Mouse (Mus musculus): ENCODE measurements around the gene Tmem128. TPM values are rescaled to one million over a fixed set of nuclear protein-coding genes. Genes with fewer than 3 reads are reported as not detected.

The Tmem128 gene
- polyA plus RNA-seq (2016; fragmentation: Nextera tagmentation; extraction: Ambion mirVana): 45.7 and 48.6 TPM in 2 replicates

DNA sequence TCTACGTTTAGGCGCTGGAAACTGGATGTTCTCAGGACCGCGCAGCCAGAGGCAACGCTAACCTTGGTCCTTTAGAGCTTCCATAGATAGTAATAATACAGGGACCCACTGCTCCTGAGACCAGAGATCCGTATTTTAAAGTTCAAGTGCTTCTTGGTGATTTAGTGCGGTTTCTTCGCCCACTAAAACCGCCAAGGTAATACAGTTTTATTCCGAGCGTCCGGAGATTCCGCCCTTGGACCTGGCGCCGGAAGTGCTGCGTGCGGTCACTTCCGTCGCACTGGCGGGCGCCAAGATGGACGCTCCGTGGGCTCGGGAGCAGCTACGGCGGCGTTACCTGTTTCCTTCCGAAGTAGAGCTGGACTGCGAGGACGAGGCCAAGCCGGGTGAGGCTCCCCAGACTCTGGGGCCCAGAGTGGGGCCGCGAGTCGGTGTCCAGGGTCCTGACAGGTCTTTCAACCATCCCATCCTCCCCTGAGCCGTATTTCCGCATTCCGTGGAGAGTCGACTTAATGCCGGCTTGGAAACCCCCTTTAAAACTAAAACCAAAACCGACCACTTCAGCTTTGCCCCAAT is at the start of gene Tmem128:
Gene Tmem128 (plus strand): TSS at position 79 of the 576 bp plus-strand sequence.
- H3K27me3 ChIP-seq (replicated peaks): no peaks in the 10 kb centered on the region
- under 1% methylated on average over 40 of the region's 40 CpGs for WGBS
- peak within 1 kb of the TSS; percentile 85 for H3K27ac ChIP-seq (ENCODE audit: poor library complexity, severe bottlenecking)
- peak within 1 kb of the TSS; percentile 84 for H3K4me3 ChIP-seq
- H3K36me3 ChIP-seq: peaks cover 29% of the 10 kb centered on the region
- peak within 1 kb of the TSS; percentile 88 for H3K4me2 ChIP-seq
- peaks cover 5% of the 10 kb centered on the region; the same call in 1 of the 2 replicates for H3K4me1 ChIP-seq (replicated peaks)
- no peaks in the 10 kb centered on the region for H3K9me3 ChIP-seq (replicated peaks)
- peak; percentile 44; the same call in 1 of the 2 replicates for ATAC-seq (ENCODE audit: insufficient number of reproducible peaks, low FRiP score)
- H3K9ac ChIP-seq: peak within 1 kb of the TSS; percentile 83

- H3K9me3 ChIP-seq (replicated peaks): no peaks in the 10 kb centered on the region
- 86% methylated on average over 8 of the region's 8 CpGs for WGBS
- no peak overlapping the region for H3K27ac ChIP-seq (ENCODE audit: poor library complexity, severe bottlenecking)
- H3K4me1 ChIP-seq (replicated peaks): peaks cover 11% of the 10 kb centered on the region
- no peak overlapping the region for H3K4me3 ChIP-seq
- no peak overlapping the region for H3K9ac ChIP-seq
- no peaks in the 10 kb centered on the region for H3K27me3 ChIP-seq (replicated peaks)
- no peak overlapping the region for H3K4me2 ChIP-seq
- H3K36me3 ChIP-seq: peaks cover 70% of the 10 kb centered on the region
- no peak for ATAC-seq (ENCODE audit: insufficient number of reproducible peaks, low FRiP score)
These were observed 48.3 kb upstream of the Tmem128 start for GRCm38 (mm10) chr5:38211691-38212090.

GRCm38 (mm10) chr5:38213009-38213408 is 47.0 kb upstream of the Tmem128 start:
- Histone ChIP-seq H3K36me3 (peaks cover 68% of the 10 kb centered on the region), H3K4me2 (no peak overlapping the region), H3K27me3 (replicated peaks) (no peaks in the 10 kb centered on the region), H3K9me3 (replicated peaks) (no peaks in the 10 kb centered on the region), H3K4me1 (replicated peaks) (peaks cover 11% of the 10 kb centered on the region), H3K4me3 (no peak overlapping the region), H3K9ac (no peak overlapping the region), H3K27ac (ENCODE audit: poor library complexity, severe bottlenecking) (no peak overlapping the region)
- ATAC-seq (ENCODE audit: insufficient number of reproducible peaks, low FRiP score): no peak
- WGBS: 86% methylated on average over 6 of the region's 6 CpGs

DNA sequence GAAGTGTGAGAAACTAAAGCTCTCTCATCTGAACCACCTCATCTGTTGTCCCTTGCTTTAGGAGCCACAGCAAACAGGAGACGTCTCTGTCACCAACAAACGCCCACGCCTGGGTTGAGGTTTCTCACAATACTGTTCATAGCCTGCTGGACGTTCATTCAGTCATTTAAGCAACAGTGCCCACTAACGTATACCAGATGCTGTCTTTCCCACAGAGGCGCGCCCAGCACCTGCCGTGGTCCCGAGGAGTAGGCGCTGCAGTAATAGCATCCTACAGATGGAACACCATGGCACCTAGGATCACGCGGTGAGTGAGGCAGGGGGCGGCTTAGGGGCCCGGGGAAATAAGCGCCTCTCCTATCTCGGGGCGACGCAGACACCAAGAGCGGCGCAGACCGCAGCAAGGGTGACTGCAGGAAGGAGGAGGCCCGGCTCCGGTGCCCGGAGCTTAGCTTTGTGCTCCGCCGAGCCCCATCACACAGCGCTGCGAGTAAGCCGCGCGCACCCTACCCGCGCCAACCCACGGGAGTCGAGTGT is 40.1 kb upstream of the Tmem128 start:
- H3K4me3 ChIP-seq: peak overlapping the region; percentile 89
- H3K36me3 ChIP-seq: peaks cover 32% of the 10 kb centered on the region
- H3K27me3 ChIP-seq (replicated peaks): no peaks in the 10 kb centered on the region
- H3K4me2 ChIP-seq: peak overlapping the region; percentile 90
- no peak; the same call in none of the 2 replicates for ATAC-seq (ENCODE audit: insufficient number of reproducible peaks, low FRiP score)
- peak overlapping the region; percentile 88 for H3K9ac ChIP-seq
- H3K9me3 ChIP-seq (replicated peaks): no peaks in the 10 kb centered on the region
- H3K27ac ChIP-seq (ENCODE audit: poor library complexity, severe bottlenecking): peak overlapping the region; percentile 29
- H3K4me1 ChIP-seq (replicated peaks): peaks cover 18% of the 10 kb centered on the region
- WGBS: under 1% methylated on average over 35 of the region's 35 CpGs

GRCm38 (mm10) chr5:38220328-38220912 is 39.6 kb upstream of the Tmem128 start, which contains the start of the genes Zbtb49 and Lyar:
TSS of gene Zbtb49 (minus strand) at chr5:38220457.
TSS of gene Lyar (plus strand) at chr5:38220470.
- peak within 1 kb of the TSS; percentile 89 for H3K4me3 ChIP-seq
- peaks cover 31% of the 10 kb centered on the region for H3K36me3 ChIP-seq
- H3K9me3 ChIP-seq (replicated peaks): no peaks in the 10 kb centered on the region
- WGBS: under 1% methylated on average over 55 of the region's 55 CpGs
- H3K27me3 ChIP-seq (replicated peaks): no peaks in the 10 kb centered on the region
- peaks cover 18% of the 10 kb centered on the region for H3K4me1 ChIP-seq (replicated peaks)
- ATAC-seq (ENCODE audit: insufficient number of reproducible peaks, low FRiP score): peak; percentile 90
- peak within 1 kb of the TSS; percentile 90 for H3K4me2 ChIP-seq
- H3K9ac ChIP-seq: peak within 1 kb of the TSS; percentile 88
- peak within 1 kb of the TSS; percentile 29 for H3K27ac ChIP-seq (ENCODE audit: poor library complexity, severe bottlenecking)

DNA sequence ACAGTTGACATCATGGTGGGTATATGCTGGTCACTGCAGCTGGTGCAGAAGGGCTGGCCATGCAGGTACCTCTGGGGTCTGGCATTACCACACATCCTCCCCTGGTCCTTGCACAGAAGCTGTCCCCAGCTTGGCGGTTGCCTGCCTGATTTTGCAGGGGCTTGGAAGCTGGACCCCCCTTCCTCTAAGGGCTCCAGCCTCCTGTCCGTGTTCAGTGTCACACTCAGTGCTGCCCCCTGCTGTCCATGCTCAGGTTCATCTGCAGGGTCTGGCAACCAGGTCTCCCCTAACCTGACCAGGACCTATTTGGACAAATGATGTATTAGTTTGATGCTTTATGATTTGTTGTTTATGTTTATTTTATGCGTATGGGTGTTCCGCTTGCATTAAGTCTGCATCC is 24.6 kb upstream of the Tmem128 start:
- Histone ChIP-seq H3K36me3 (peaks cover 57% of the 10 kb centered on the region), H3K4me2 (no peak overlapping the region), H3K9me3 (replicated peaks) (peaks cover 7% of the 10 kb centered on the region; the same call in 1 of the 2 replicates), H3K27me3 (replicated peaks) (no peaks in the 10 kb centered on the region), H3K27ac (ENCODE audit: poor library complexity, severe bottlenecking) (no peak overlapping the region), H3K4me1 (replicated peaks) (no peaks in the 10 kb centered on the region), H3K9ac (no peak overlapping the region), H3K4me3 (no peak overlapping the region)
- WGBS: 61% methylated on average over 4 of the region's 4 CpGs
- no peak for ATAC-seq (ENCODE audit: insufficient number of reproducible peaks, low FRiP score)

DNA sequence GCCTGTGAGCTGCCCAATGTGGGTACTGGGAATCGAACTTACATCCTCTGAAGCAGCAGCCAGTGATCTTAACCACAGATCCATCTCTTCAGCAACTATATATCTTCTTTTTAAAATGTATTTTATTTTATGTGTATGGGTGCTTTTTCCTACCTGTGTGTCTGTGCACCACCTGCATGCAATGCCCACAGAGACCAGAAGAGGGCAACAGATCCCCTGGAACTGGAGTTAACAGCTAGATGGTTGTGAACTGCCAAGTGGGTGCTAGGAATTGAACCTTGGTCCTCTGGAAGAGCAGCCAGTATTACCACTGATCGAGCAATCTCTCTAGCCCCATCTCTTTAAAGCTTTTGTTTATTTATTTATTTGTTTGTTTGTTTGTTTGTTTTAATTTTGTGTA is 23.4 kb upstream of the Tmem128 start:
- Histone ChIP-seq H3K4me3 (no peak overlapping the region), H3K27ac (ENCODE audit: poor library complexity, severe bottlenecking) (no peak overlapping the region), H3K9ac (no peak overlapping the region), H3K9me3 (replicated peaks) (peaks cover 7% of the 10 kb centered on the region; the same call in 1 of the 2 replicates), H3K4me1 (replicated peaks) (no peaks in the 10 kb centered on the region), H3K27me3 (replicated peaks) (no peaks in the 10 kb centered on the region), H3K36me3 (peaks cover 45% of the 10 kb centered on the region), H3K4me2 (no peak overlapping the region)
- 95% methylated on average over 2 of the region's 2 CpGs for whole genome bisulfite sequencing
- no peak for ATAC-seq (ENCODE audit: insufficient number of reproducible peaks, low FRiP score)

GRCm38 (mm10) chr5:38240727-38241472 is 19.1 kb upstream of the Tmem128 start:
- Histone ChIP-seq H3K27me3 (replicated peaks) (no peaks in the 10 kb centered on the region), H3K4me1 (replicated peaks) (no peaks in the 10 kb centered on the region), H3K9ac (no peak overlapping the region), H3K9me3 (replicated peaks) (peaks cover 7% of the 10 kb centered on the region; the same call in 1 of the 2 replicates), H3K4me3 (no peak overlapping the region), H3K4me2 (no peak overlapping the region), H3K27ac (ENCODE audit: poor library complexity, severe bottlenecking) (no peak overlapping the region), H3K36me3 (peaks cover 7% of the 10 kb centered on the region; the same call in 1 of the 2 replicates)
- WGBS: 62% methylated on average over 5 of the region's 5 CpGs
- no peak for ATAC-seq (ENCODE audit: insufficient number of reproducible peaks, low FRiP score)

DNA sequence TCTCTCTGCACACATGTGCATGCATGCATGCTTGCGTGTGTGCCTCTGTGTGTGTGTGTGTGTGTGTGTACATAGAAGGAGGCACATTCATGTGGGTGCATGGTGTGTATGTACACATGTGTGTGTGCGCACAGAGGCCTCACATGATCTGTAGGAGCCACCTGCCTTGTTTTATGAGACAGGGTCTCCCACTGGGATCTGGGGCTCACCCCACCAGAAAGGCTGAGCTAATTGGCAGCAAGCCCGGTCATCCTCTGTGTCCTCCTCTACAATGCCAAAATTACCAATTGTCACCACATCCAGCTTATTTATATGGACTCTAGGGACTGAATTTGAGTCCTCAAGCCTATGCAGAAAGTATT is 18.5 kb upstream of the Tmem128 start:
- 93% methylated on average over 3 of the region's 3 CpGs for WGBS

GRCm38 (mm10) chr5:38241966-38242365 is 18.0 kb upstream of the Tmem128 start:
- Histone ChIP-seq H3K4me1 (replicated peaks) (no peaks in the 10 kb centered on the region), H3K27me3 (replicated peaks) (no peaks in the 10 kb centered on the region), H3K36me3 (no peaks in the 10 kb centered on the region), H3K9ac (no peak overlapping the region), H3K9me3 (replicated peaks) (0 out of 2 replicates have a peak, but pooled peaks cover under 1% of the 10 kb centered on the region), H3K4me3 (no peak overlapping the region), H3K27ac (ENCODE audit: poor library complexity, severe bottlenecking) (no peak overlapping the region), H3K4me2 (no peak overlapping the region)
- 79% methylated on average over 6 of the region's 6 CpGs for WGBS
- ATAC-seq (ENCODE audit: insufficient number of reproducible peaks, low FRiP score): no peak

More for the DNA sequence above, 18.5 kb upstream of the Tmem128 start:
- no peaks in the 10 kb centered on the region for H3K27me3 ChIP-seq (replicated peaks)
- H3K27ac ChIP-seq (ENCODE audit: poor library complexity, severe bottlenecking): no peak overlapping the region
- ATAC-seq (ENCODE audit: insufficient number of reproducible peaks, low FRiP score): no peak
- no peak overlapping the region for H3K4me3 ChIP-seq
- H3K4me2 ChIP-seq: no peak overlapping the region
- no peak overlapping the region for H3K9ac ChIP-seq
- H3K36me3 ChIP-seq: peaks cover 3% of the 10 kb centered on the region; the same call in 1 of the 2 replicates
- no peaks in the 10 kb centered on the region for H3K4me1 ChIP-seq (replicated peaks)
- peaks cover 6% of the 10 kb centered on the region; the same call in 1 of the 2 replicates for H3K9me3 ChIP-seq (replicated peaks)

GRCm38 (mm10) chr5:38255195-38255594 is 4.8 kb upstream of the Tmem128 start:
- Histone ChIP-seq H3K4me1 (replicated peaks) (no peaks in the 10 kb centered on the region), H3K27me3 (replicated peaks) (no peaks in the 10 kb centered on the region), H3K9me3 (replicated peaks) (no peaks in the 10 kb centered on the region), H3K27ac (ENCODE audit: poor library complexity, severe bottlenecking) (no peak overlapping the region), H3K4me3 (no peak overlapping the region), H3K4me2 (no peak overlapping the region), H3K36me3 (no peaks in the 10 kb centered on the region), H3K9ac (no peak overlapping the region)
- WGBS: 43% methylated on average over 4 of the region's 4 CpGs
- ATAC-seq (ENCODE audit: insufficient number of reproducible peaks, low FRiP score): no peak
